Mouse (Mus musculus): Measurements from ENCODE around the gene Malsu1.

- no peak for TF ChIP-seq POLR2A (IDR thresholded peaks at IDR 0.05; ENCODE audit: borderline replicate concordance, low read depth, low read length)
- TF ChIP-seq CTCF (IDR thresholded peaks at IDR 0.05; ENCODE audit: low read depth, low read length), result no peak
Measured at GRCm38 (mm10) chr6:49052191-49052590, 21.4 kb upstream of the Malsu1 start.
